Mouse (Mus musculus) naive thymus-derived CD4-positive, alpha-beta T cell, adult 2 months (primary cell): ENCODE results near the gene Csdc2.
"Not testable (repeated sequence)": the region's sequence is repeated elsewhere in the genome, so short reads cannot be mapped to it uniquely, and the experiment has no call there.

ENCODE experiments used
- DNase-seq: peaks from one replicate; pipeline ENCODE4 v3.0.0-alpha.2; 2011; ENCODE audit warnings: low read depth

Gene Csdc2

GRCm38 (mm10) chr15:81955414-81955813, 18.9 kb downstream of the Csdc2 start:
- DNase-seq = no peak

- peak; percentile 80 for DNase-seq
Observed at GRCm38 (mm10) chr15:81956457-81956856, 19.9 kb downstream of the Csdc2 start.

DNA sequence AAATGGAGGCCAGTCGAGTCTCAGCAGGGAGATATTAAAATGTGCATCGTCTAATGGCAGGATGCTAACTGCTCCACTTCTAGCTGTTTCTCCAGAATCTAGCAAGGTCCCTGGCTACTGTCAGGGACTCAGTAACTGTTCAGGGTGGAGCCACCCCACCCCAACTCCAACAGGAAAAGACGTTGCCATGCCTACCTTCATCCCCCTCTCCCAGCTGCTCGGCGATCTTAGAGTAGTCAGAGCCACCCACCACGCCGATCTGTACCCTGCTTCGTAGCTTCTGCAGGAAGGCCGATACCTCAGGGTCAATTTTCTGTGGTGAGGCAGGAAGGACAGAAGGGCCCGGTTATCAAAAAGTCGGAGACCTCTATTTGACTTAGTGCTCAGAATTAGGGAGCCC, 21.0 kb downstream of the Csdc2 start:
- no peak for DNase-seq

DNA sequence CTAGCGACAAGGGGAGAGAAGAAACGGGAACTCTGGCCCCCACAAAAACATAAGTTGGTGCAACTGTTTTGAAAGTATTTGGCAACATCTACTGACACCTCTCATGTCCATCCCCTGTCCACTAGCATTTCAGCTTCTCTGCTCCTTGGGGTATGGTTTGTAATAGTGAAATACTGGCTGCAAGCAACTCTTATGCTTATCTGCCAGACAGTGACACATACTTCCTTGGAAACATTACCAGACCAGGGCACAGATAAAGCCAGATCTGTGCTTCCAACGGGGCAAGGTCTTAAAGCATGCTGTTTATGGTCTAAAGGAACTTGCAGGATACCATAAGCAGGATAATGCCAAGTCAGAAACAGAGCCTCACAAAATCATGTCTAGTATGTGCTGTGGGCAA, 22.3 kb downstream of the Csdc2 start:
- no peak for DNase-seq

- peak; percentile 100 for DNase-seq
Observed at GRCm38 (mm10) chr15:81960171-81961077, 23.9 kb downstream of the Csdc2 start, which contains the start of gene Pmm1. Pmm1 (minus strand) TSS chr15:81960930.

DNA sequence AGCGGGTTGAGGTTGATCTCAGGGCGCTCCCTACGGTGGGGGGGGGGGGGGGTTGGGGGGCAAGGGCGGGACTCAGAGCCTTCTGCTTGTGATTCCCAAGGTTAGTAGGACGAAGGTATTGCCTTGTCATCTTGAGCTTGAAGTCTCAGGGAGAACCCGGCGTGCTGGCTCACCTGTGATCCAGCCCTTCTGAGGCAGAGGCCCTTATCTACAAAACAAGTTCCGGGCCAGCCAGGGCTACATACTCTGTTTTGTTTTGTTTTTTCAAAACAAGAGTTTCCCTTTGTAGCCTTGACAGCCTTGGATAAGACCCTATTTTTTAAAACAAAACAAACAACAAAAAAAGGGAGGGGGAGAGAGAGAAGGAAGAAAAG, 24.5 kb downstream of the Csdc2 start:
- no peak for DNase-seq

DNA sequence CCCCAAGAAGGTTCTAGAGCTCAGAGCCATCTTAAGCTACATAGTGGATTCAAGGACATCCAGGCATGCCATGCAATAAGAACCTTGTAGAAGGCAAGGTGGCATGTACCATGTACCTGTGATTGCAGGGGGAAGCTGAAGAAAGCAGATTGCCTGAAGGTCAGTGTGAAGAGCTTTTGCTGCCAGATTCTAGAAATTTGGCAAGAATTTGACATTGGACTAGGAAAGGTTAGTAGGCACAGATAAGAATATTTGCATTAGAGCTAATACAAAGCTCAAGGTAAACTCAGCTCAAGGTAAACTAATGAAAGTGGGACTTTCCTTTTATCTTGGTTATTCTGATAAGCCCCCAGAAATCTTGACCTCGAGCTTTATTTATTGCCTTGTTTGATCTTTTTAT, 27.7 kb downstream of the Csdc2 start:
- no peak for DNase-seq

- DNase-seq = no peak
Observed at GRCm38 (mm10) chr15:81964980-81965545, 28.5 kb downstream of the Csdc2 start.

DNA sequence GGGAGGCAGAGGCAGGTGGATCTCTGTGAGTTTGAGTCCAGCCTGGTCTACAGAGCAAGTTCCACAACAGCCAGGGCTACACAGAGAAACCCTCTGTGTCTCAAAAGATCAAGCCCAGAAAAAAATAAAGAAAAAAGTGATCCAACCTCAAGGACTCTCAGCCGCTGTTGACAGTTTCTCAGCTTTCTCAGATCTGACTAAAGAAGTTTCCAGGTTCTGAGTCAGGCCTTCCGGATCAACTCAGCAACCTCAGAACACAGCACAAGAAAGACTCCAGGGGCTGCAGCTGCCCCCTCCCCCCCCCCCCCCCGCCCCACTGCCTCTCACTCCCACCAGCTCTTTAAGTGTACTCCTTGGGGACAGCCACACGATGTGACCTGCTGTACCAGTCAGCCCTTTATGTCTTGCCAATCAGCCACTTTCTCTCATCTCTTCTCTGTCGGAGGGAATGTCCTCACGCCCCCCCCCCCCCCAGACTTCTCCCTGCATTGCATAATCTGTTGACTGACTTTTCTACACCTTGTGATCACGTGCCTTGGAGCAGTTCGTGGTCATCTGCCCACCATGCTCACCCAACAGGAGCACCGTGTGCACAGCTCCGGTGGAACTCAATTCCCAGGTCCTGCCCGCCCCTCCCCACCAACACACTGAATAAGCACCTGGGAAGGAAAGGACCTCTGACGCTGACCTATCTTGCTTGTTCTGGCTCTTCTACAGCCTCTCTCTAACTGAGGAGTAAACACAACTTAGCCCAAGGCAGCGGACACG, 29.7 kb downstream of the Csdc2 start:
- DNase-seq = no peak

DNA sequence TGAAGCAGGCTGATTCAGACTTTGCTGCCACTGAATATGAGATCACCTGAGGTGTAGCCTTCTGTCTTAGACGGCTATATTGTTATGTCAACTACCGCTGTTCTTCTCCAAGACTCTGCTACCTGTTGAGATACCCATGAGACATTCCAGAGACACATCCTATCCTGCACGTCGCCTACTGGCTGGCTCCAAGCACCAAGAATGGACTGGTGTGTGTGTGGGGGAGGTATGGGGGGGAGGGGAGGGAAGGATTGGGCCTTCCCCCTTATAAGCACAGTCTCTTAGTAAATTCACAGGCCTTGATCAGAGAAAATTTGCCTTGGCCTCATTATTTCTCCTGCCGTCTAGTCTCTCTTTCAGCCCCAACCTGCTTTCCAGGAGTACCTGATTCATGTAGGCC, 31.3 kb downstream of the Csdc2 start:
- DNase-seq = no peak

DNA sequence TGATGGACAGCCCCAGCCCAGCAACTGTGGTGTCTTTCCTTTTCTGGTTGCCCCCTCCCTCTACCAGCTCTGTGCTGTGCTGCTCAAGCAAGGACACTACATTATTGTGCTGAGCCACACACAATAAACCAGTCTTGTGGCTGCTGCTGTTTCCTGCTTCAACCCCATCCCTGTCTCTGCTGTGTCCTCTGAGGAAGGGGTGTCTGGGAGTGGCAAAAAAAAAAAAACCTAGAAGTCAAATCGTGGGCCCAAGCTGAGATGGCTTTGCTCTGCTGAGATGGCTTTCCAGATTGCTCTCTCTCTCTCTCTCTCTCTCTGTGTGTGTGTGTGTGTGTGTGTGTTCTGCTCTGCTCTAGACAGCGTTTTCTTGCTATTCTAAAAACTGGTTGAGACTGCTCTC, 31.9 kb downstream of the Csdc2 start:
- no peak for DNase-seq

DNA sequence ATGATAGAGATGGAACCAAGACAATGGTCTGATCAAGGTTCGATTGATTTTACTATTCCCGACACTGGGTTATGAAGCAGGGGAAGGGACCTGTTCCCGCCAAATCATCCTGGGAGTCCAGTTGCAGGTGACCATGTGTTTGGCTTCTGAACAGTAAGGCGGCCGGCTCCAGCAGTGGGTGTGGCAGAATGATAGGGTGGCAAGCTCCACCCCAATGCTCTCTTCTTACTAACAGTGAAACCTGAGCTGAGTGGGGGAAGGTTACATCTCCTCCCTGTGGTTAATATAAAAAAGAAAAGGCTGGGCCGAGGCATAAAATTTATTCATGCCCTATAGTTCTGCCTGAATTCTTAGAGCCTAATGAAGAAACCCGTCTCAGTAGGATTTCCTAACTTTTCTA, 32.6 kb downstream of the Csdc2 start:
- DNase-seq = no peak

GRCm38 (mm10) chr15:81969635-81970034, 33.1 kb downstream of the Csdc2 start:
- not testable (repeated sequence) for DNase-seq

DNA sequence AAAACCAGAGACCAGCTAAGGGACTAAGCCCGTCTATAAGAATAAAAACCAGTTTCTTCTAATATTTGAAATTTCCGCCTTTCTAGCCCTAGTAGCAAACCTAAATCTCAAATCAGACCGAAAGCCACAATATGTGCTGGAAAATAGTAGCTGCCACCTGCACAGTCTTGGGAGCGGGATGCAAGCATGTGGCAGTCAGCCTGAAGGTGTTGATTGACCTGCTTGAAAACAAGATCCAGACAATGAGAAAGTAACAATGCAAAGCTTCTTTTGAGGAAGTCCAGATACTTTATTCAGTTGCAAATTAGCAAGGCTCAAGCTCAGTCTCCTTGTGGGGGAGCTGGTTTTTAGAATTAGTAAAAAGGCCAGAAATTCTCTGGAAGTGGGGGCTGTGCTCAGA, 33.9 kb downstream of the Csdc2 start:
- not testable (repeated sequence) for DNase-seq

DNA sequence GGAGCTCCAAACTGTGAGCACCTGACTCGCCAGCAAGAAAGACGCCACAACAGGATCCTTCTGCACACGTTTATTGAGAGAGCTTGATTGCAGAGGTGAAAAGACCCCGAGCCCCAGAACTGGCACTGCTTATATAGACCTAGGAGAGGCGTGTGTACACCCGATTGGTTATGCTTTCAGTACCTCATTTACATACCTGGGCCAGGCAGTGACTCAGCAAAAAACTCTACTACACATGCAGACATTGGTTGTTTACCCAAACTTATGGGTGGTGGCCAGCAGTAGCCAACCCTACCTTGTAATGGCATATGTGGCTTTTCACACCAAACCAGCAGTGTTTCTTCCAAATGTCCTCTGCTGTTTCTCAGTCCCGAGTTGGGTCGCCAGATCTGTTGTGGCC, 38.6 kb downstream of the Csdc2 start:
- not testable (repeated sequence) for DNase-seq

DNA sequence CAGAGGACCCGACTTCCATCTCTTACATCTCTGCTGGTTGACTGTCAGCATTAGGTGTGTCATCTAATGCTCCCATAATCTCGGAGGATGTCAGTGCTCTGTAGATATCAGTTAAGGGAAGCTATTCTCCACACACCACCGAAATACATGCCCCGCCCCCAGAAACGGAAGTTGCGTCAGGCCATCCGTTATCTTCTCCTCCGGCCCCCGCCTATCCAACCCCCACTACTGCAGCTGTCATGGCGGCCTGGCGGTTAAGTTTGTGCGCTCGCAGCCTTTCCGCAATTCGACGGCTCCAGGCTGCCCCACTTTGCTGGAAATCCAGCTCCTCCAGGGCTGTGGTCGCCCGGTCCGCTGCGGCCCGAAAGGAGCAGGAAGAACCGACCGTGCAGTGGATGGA, 43.8 kb downstream of the Csdc2 start, which contains the start of gene 1700029P11Rik:
Gene 1700029P11Rik, plus strand, starts transcription at position 220 of the 400 bp plus-strand sequence.
- no peak for DNase-seq

- DNase-seq = no peak
Observed at GRCm38 (mm10) chr15:81982173-81982572, 45.6 kb downstream of the Csdc2 start.

GRCm38 (mm10) chr15:81985267-81986161, 49.0 kb downstream of the Csdc2 start:
- no peak for DNase-seq

GRCm38 (mm10) chr15:81987646-81988045, 51.1 kb downstream of the Csdc2 start, which contains the start of gene Xrcc6:
Xrcc6 (plus strand) TSS chr15:81987835.
- DNase-seq = no peak

DNA sequence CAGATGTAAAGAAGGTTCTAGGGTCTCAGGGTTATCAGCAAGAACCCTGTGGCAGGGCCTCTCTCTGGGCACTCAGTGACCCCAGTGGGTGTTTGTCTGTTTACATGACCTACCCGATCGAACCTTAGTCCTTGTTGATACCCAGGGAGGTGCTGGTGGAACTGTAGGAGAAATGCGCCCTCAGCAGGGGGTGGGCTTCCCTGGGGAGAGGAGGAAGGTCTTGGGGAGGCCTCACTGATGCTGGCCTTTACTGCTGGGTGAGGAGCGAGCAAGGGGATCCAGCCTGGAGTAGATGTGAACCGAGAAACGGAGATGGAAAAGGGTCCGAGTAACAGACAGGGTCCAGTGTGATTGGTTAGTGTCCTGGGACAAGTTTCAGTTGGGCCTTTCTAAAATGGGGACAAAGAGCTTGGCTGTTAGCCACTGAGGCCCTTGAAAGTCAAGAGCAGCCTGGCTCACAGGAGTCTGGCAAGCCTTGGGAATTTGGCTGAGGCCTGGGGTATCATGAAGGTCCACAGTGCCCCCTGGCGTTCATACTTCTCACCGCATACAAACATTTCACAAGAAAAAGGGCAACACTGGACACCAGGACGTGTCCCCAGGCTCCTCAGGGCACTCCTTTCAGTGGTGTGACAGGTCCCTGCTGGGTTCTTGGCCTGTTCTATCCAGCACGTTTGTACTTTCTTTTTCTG, 53.0 kb downstream of the Csdc2 start:
- peak; percentile 79 for DNase-seq

GRCm38 (mm10) chr15:81990549-81990948, 54.0 kb downstream of the Csdc2 start:
- DNase-seq = no peak
